Mouse (Mus musculus): Measurements from ENCODE around the gene Tcp10a. TPM values are rescaled to one million over a fixed set of nuclear protein-coding genes. Genes with fewer than 3 reads are reported as not detected.
"Not testable (repeated sequence)": the region's sequence is repeated elsewhere in the genome, so short reads cannot be mapped to it uniquely, and the experiment has no call there.

Tcp10a gene
- polyA plus RNA-seq (2014; fragmentation: Nextera tagmentation; extraction: Ambion mirVana), result not detected in 2 replicates

DNA sequence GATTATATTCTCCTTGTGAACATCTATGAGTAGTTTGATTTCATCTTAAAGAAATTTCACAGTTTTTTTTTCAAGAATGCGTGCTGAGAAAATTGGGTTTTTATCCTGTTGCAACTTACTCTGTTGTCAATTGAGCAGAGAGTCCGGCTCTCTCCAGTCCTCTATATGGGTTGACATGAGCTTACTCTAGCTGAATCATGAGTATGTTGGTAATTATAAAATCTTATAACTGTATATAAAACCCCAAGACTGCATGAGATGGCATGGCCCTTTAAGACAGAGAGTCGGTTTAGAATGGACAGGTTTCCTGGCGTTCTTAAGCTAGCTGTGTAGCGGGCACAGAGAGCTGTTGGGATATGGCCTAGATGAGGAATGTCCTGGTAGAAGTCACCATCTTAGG is at the start of gene Tcp10a:
Gene Tcp10a, plus strand, starts transcription at position 301 of the 400 bp plus-strand sequence.
- not testable (repeated sequence) for H3K9ac ChIP-seq (ENCODE audit: low read depth, low read length); H3K4me2 ChIP-seq (replicated peaks; ENCODE audit: low read depth, low read length); H3K27ac ChIP-seq (ENCODE audit: low read depth, low read length); H3K27me3 ChIP-seq (ENCODE audit: control insufficient read depth, insufficient read depth, low read length); H3K4me3 ChIP-seq (ENCODE audit: low read length); H3K4me1 ChIP-seq (ENCODE audit: control insufficient read depth, insufficient read depth, low read length); H3K36me3 ChIP-seq (ENCODE audit: control insufficient read depth, insufficient read depth, low read length); ATAC-seq (ENCODE audit: low FRiP score, low TSS enrichment); H3K9me3 ChIP-seq (ENCODE audit: control insufficient read depth, low read length)
- WGBS, result 89% methylated on average over 3 of the region's 5 CpGs

DNA sequence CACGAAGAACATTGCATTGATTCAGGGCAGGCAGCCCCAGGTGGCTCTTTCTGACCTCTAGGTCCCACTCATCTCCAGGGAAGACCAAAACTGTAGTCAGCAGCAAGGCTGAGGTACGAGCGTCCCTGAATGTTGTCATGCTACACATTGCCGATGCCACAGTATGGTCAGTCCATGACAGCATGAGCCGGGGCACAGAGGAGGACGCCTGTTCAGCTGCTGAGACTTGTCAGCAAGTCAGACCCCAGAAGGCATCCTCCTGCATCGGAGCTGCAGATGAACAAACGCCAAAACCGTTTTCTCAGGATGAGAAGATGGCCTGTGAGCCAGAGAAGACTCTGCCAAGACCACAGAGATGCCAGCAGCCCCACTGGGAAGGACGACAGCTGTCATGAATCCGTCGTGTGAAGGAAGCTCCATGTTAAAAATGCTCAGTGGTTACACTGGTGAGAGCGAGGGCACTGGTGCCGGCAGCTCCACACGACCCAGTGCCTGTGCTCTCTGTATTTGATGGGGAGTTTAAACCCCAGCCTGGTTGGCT is 45.7 kb upstream of the Tcp10a start:
- WGBS, result 94% methylated on average over 15 of the region's 15 CpGs
- Histone ChIP-seq H3K9ac (ENCODE audit: low read depth, low read length) (no peak overlapping the region), H3K9me3 (ENCODE audit: control insufficient read depth, low read length) (no peaks in the 10 kb centered on the region), H3K27ac (ENCODE audit: low read depth, low read length) (no peak overlapping the region), H3K36me3 (ENCODE audit: control insufficient read depth, insufficient read depth, low read length) (peaks cover 35% of the 10 kb centered on the region; the same call in 1 of the 2 replicates), H3K4me3 (ENCODE audit: low read length) (no peak overlapping the region), H3K4me1 (ENCODE audit: control insufficient read depth, insufficient read depth, low read length) (no peaks in the 10 kb centered on the region; the same call in 1 of the 2 replicates), H3K27me3 (ENCODE audit: control insufficient read depth, insufficient read depth, low read length) (no peaks in the 10 kb centered on the region), H3K4me2 (replicated peaks; ENCODE audit: low read depth, low read length) (no peak overlapping the region)
- no peak for ATAC-seq (ENCODE audit: low FRiP score, low TSS enrichment)

- Histone ChIP-seq H3K9me3 (ENCODE audit: control insufficient read depth, low read length) (no peaks in the 10 kb centered on the region), H3K36me3 (ENCODE audit: control insufficient read depth, insufficient read depth, low read length) (peaks cover 40% of the 10 kb centered on the region; the same call in 1 of the 2 replicates)
- WGBS, result 92% methylated on average over 9 of the region's 9 CpGs
Measured at GRCm38 (mm10) chr17:7279251-7279650, 45.2 kb upstream of the Tcp10a start.

DNA sequence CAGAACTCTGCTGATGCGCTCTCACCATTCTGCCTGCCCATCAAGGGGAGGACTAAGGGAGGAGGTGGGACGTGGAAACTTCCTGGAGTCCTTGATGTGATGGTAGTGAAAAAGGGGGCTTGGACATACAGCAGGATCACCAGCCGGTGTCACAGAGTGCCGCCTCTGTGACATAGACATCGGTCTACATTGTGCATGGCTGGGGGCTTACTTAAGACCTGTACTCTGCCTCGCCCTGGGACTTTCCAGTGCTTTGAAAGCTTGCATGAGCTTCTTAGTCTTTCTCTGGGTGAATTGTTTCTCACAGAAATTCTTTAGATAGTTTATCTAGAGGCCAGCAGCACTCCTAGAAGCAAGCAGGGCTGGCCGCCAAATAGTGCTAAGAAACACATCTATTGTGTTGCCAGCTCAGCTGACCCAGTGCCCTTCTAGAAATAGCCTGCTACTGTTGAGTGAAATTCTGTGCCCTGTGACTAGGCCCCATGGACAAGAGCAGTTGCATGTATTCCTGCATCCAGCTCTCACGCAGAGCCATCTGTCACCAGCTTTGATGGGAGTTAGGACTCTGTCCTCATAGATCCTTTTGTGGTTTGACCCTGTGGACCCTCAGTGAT is 40.0 kb upstream of the Tcp10a start:
- H3K27me3 ChIP-seq (ENCODE audit: control insufficient read depth, insufficient read depth, low read length), result no peaks in the 10 kb centered on the region
- H3K4me1 ChIP-seq (ENCODE audit: control insufficient read depth, insufficient read depth, low read length), result peaks cover 4% of the 10 kb centered on the region; the same call in 1 of the 2 replicates
- H3K9ac ChIP-seq (ENCODE audit: low read depth, low read length), result no peak overlapping the region
- ATAC-seq (ENCODE audit: low FRiP score, low TSS enrichment), result no peak
- no peak overlapping the region for H3K4me2 ChIP-seq (replicated peaks; ENCODE audit: low read depth, low read length)
- WGBS, result 79% methylated on average over 8 of the region's 8 CpGs
- peaks cover 28% of the 10 kb centered on the region; the same call in 1 of the 2 replicates for H3K36me3 ChIP-seq (ENCODE audit: control insufficient read depth, insufficient read depth, low read length)
- H3K4me3 ChIP-seq (ENCODE audit: low read length), result no peak overlapping the region
- peak overlapping the region; percentile 51; the same call in 1 of the 2 replicates for H3K27ac ChIP-seq (ENCODE audit: low read depth, low read length)
- no peaks in the 10 kb centered on the region for H3K9me3 ChIP-seq (ENCODE audit: control insufficient read depth, low read length)

More at GRCm38 (mm10) chr17:7279251-7279650, 45.2 kb upstream of the Tcp10a start:
- H3K27ac ChIP-seq (ENCODE audit: low read depth, low read length), result no peak overlapping the region
- no peak overlapping the region for H3K4me2 ChIP-seq (replicated peaks; ENCODE audit: low read depth, low read length)
- no peaks in the 10 kb centered on the region for H3K27me3 ChIP-seq (ENCODE audit: control insufficient read depth, insufficient read depth, low read length)
- ATAC-seq (ENCODE audit: low FRiP score, low TSS enrichment), result no peak
- H3K4me1 ChIP-seq (ENCODE audit: control insufficient read depth, insufficient read depth, low read length), result no peaks in the 10 kb centered on the region; the same call in 1 of the 2 replicates
- no peak overlapping the region for H3K9ac ChIP-seq (ENCODE audit: low read depth, low read length)
- H3K4me3 ChIP-seq (ENCODE audit: low read length), result no peak overlapping the region

DNA sequence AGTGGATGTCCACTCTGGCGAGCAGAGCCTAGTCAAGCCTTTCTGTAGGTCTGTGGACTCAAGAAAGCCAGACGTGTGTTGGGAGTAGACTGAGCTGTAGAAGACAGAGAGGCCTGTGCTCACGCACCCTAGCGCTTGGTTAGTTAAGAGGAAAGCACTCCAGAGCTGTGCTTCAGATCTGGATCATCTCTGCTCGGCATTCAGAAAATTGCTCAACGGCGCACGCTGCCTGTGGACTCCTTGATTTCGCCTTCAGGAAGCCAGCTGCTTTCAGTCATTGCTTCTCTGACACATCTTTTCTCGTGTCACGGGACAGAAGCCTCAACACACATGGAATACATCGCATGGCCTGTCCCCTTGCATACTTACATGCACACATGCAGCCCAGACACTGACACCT is 39.2 kb upstream of the Tcp10a start:
- Histone ChIP-seq H3K9me3 (ENCODE audit: control insufficient read depth, low read length) (no peaks in the 10 kb centered on the region), H3K4me3 (ENCODE audit: low read length) (no peak overlapping the region), H3K9ac (ENCODE audit: low read depth, low read length) (no peak overlapping the region), H3K4me2 (replicated peaks; ENCODE audit: low read depth, low read length) (no peak overlapping the region), H3K4me1 (ENCODE audit: control insufficient read depth, insufficient read depth, low read length) (peaks cover 4% of the 10 kb centered on the region; the same call in 1 of the 2 replicates), H3K27me3 (ENCODE audit: control insufficient read depth, insufficient read depth, low read length) (no peaks in the 10 kb centered on the region), H3K27ac (ENCODE audit: low read depth, low read length) (peak overlapping the region; percentile 51; the same call in 1 of the 2 replicates), H3K36me3 (ENCODE audit: control insufficient read depth, insufficient read depth, low read length) (peaks cover 28% of the 10 kb centered on the region; the same call in 1 of the 2 replicates)
- 73% methylated on average over 12 of the region's 12 CpGs for WGBS
- no peak for ATAC-seq (ENCODE audit: low FRiP score, low TSS enrichment)

GRCm38 (mm10) chr17:7286422-7287050 is 37.9 kb upstream of the Tcp10a start:
- H3K27me3 ChIP-seq (ENCODE audit: control insufficient read depth, insufficient read depth, low read length), result no peaks in the 10 kb centered on the region
- no peak overlapping the region for H3K4me3 ChIP-seq (ENCODE audit: low read length)
- H3K27ac ChIP-seq (ENCODE audit: low read depth, low read length), result no peak overlapping the region; the same call in 1 of the 2 replicates
- H3K4me2 ChIP-seq (replicated peaks; ENCODE audit: low read depth, low read length), result no peak overlapping the region
- H3K4me1 ChIP-seq (ENCODE audit: control insufficient read depth, insufficient read depth, low read length), result peaks cover 4% of the 10 kb centered on the region; the same call in 1 of the 2 replicates
- H3K9me3 ChIP-seq (ENCODE audit: control insufficient read depth, low read length), result no peaks in the 10 kb centered on the region
- peaks cover 28% of the 10 kb centered on the region; the same call in 1 of the 2 replicates for H3K36me3 ChIP-seq (ENCODE audit: control insufficient read depth, insufficient read depth, low read length)
- H3K9ac ChIP-seq (ENCODE audit: low read depth, low read length), result no peak overlapping the region
- WGBS, result 68% methylated on average over 10 of the region's 12 CpGs
- no peak for ATAC-seq (ENCODE audit: low FRiP score, low TSS enrichment)

DNA sequence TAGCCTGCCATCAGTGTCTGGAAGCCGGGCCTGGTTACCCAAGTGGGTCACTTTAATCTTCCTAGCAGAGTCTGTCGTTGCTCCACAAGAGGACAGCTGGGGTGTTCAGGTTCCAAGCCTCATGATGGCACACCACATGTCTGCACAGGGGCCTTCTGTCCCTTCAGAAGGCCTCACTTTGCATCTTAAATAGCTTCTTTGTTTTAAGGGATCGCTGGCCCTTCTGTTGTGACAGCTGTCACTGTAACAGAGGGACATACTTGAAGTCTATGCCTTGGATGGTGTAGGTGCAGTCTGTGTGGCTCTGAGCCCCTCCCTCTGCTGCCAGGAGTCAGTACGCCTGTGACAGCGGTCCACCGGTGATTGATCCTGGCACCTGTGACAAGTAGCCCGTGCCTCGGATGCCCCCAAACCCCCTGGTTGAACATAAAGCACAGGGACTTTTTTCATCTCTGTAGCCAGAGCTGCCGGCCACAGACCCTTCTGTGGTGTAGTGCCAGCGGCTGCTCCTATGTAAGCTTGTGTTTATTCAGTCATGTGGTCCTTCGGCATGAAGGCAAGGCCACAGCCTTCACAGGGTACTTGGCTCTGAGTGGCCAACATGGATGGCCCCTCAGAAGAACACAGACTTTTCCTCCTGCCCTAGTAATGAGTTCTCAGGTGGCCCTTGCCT is 32.3 kb upstream of the Tcp10a start:
- Histone ChIP-seq H3K36me3 (ENCODE audit: control insufficient read depth, insufficient read depth, low read length) (peaks cover 21% of the 10 kb centered on the region; the same call in 1 of the 2 replicates), H3K4me1 (ENCODE audit: control insufficient read depth, insufficient read depth, low read length) (no peaks in the 10 kb centered on the region), H3K27ac (ENCODE audit: low read depth, low read length) (no peak overlapping the region), H3K4me3 (ENCODE audit: low read length) (no peak overlapping the region), H3K27me3 (ENCODE audit: control insufficient read depth, insufficient read depth, low read length) (no peaks in the 10 kb centered on the region), H3K9me3 (ENCODE audit: control insufficient read depth, low read length) (no peaks in the 10 kb centered on the region), H3K9ac (ENCODE audit: low read depth, low read length) (no peak overlapping the region), H3K4me2 (replicated peaks; ENCODE audit: low read depth, low read length) (no peak overlapping the region)
- ATAC-seq (ENCODE audit: low FRiP score, low TSS enrichment), result no peak
- 87% methylated on average over 11 of the region's 11 CpGs for WGBS

GRCm38 (mm10) chr17:7306278-7307196 is 17.9 kb upstream of the Tcp10a start:
- not testable (repeated sequence) for H3K4me3 ChIP-seq (ENCODE audit: low read length); H3K27me3 ChIP-seq (ENCODE audit: control insufficient read depth, insufficient read depth, low read length); H3K9me3 ChIP-seq (ENCODE audit: control insufficient read depth, low read length); H3K36me3 ChIP-seq (ENCODE audit: control insufficient read depth, insufficient read depth, low read length); H3K27ac ChIP-seq (ENCODE audit: low read depth, low read length); H3K4me1 ChIP-seq (ENCODE audit: control insufficient read depth, insufficient read depth, low read length); H3K9ac ChIP-seq (ENCODE audit: low read depth, low read length); H3K4me2 ChIP-seq (replicated peaks; ENCODE audit: low read depth, low read length)
- WGBS, result 61% methylated on average over 8 of the region's 8 CpGs
- peak; percentile 82; the same call in 1 of the 2 replicates for ATAC-seq (ENCODE audit: low FRiP score, low TSS enrichment)
